Mouse (Mus musculus) inflammation-experienced regulatory T-cells, adult 6 months (primary cell): Measurements from ENCODE around the gene Nes. TPM values are rescaled to one million over a fixed set of nuclear protein-coding genes. Genes with fewer than 3 reads are reported as not detected.

Experiments used
- ATAC-seq: one replicate; pipeline ENCODE4 v1.8.0; 2017
- polyA plus RNA-seq, 3 experiments: library from polyadenylated mRNA; unstranded; fragments of 100-300 nt; shearing (Covaris generic); gene quantifications; one replicate each; pipeline ENCODE4 v1.2.1; 2017

The Nes gene
- polyA plus RNA-seq, 3 experiments from 2014 or later, result not detected

DNA sequence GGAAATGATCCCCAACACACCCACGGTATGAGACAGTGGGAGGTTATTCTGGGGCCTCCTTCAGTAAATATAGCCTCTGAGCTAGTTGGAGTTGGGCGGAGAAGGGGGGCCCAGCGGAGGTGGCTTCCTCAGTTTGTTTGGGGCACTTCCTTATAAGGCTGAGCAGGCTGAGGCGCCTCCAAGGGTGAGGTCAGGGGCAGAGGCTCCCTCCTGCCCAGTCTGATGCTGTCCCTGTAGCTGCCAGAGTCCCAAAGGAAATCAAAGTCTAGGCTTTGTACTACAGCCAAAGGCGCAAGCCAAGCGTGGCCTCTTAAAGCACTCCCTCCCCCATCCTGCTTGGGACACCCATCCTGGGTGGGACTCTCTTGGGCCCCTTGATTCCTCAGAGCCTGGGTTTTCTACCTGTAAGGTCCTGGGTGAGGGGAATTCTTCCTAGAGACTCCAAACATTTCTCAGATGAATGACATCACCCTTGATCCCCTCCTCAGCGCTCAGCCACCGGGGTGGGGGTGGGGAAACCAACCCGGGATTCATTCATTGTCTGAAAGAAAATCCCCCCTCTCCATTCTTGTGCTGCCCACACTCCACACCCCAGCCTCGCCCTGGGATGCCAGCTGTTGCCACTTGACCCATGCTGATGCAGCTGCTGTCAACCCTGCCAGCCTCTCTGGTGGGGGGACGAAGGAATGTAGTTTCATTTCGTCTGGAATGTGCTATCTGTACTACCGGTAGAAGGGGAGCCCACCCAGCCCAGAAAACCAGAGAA, 12.1 kb downstream of the Nes start:
- no peak for ATAC-seq

DNA sequence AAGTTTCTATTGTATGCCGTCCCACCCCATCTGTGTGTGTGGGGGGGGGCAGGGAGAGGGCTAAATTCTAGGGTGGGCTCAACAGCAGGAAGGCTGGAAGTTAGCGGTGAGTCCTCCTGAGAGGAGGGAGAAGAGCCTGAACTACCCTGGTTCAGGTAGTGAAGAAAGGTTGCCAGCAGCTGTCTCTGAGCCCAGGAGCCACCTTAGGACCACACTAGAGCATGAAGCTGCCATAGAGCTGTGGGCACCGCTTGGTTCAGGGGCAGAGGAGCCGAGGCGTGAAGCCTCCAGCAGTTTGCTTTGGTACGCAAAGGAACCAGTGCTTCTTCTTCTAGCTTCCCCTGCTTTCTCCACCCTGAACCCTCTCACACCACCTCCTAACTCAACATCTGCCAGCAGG, 12.7 kb downstream of the Nes start:
- no peak for ATAC-seq

DNA sequence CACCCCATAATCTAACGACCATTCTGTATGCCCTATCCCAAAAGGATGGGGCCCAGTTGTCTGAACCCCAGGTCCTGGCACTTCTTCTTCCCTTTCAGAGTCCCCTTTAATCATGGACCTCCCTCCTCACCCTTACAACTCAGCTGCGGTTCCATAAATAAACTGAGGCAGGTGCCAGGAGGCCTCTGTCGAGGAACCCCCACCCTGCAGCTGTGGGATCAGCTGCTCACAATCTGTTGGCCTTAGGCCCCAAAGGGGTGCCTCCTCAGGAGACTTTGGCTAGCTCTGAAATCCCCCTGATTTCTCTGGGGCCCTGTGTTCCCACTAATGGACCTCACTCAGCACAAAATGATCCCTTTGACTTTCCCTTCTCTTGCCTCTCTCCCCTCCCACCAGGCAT, 13.2 kb downstream of the Nes start:
- no peak for ATAC-seq

DNA sequence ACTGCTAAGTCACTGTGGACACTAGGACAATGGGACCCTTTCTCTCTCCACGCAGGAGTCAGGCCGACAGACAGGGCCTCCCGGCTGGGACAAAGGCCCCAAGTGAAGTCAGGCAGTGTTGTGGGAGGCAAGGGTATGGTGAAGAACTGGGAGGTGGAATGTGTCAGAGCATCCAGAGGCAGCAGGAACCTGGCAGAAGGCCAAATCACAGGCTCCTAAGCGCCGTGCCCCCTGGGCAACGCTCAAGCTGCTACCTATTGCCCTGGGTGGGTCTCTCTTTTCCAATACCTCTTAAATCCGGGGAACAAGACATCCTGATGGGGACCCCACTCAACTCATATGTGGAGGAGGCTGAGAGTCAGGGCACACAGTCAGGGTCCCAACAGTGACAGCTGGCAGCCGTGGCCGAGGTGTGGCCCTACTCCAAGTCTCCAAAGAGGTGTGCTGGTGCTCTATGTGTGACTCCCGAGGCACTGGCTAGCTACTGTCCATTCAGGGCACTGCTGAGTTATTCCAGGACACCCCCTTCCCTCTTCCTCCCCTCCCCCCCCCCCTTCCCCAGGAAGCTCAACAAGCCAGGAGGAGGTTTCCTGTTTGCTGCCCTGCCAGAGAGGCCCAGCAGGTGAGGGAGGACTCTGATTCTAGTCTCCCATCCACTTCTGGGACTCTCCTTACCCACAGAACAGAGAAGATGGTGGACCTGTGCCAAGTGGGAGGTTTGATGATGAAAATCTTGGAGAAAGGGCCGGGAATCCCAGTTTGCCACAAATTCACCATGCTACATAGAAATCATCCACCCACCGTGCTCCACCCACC, 14.8 kb downstream of the Nes start:
- ATAC-seq, result no peak

DNA sequence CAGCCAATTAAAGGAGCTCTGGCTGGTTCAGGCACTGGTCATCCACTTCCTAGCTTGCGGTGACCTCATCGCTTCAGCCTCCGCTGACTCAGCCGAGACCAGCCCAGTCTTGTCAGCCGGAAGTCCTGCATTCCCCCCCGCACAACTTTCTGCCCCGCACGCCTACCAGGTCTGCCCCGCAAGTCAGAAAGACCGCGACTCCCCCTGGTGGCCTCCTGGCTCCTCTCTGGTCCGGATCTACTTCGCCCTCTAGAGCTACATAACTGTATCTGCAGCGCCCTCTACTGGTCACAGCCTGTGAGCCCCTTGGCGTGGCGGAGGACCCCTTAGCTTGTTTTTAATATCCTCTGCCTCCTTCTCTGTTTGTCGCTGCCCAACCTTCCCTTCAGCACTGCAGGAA, 16.0 kb downstream of the Nes start:
- peak; percentile 86 for ATAC-seq

DNA sequence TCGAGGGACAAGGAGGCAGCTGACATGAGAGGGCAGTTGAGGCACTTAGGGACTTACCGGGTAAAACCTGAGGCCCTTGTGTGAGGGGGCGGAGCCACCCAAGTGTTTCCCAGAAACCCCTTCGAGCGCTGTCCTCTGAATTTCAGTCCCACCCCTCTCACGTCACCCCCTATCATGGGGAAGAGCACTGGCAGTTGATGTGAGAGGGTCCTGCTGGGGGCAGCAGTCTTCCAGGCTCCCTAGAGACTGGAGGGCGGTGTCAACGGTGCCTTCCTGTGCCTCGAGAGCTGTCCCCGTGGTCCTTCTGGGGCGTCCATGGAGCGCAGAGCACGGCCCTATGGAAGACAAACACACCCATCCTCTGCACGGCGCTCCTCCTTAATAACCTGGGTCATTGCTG, 16.8 kb downstream of the Nes start:
- peak; percentile 18 for ATAC-seq

DNA sequence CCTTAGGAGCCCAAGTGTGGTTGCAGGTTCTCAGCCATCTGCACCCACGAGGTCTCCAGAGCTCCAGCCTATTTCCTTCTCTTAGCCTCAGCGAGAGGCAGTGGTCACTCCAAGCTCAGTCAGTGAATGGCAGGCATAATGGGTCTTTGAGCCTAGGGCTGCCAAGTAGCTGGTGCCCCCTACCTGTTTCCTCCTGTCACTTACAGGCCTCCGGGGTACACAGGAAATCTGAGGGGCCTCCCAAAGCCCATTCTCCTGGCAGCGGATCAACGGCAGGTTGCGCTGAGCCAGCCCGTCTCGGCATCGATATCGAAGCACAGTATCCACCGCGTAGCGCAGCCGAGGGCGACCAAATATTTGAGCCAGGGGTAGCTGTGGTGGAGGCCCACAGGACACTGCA, 17.2 kb downstream of the Nes start:
- ATAC-seq, result no peak

DNA sequence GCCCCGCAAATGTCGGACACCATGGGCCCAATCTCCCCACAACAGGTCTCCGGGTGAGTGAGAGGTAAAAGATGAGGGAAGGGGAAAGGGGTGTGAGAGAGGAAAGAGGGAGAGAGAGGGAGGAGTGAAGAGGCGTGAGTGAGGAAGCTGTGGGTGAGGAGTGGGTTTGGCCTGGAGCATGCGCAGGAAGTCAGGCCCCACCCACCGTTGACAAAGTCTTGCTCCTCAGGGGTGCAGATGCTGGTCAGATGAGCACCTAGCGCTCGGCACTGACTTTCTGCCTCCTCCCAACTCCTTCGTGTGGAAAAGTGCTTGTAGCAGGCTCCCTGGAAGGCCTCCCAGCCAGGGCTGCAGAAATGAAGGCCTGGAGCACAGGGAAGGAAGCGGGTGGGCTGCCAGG, 19.1 kb downstream of the Nes start:
- ATAC-seq, result no peak

DNA sequence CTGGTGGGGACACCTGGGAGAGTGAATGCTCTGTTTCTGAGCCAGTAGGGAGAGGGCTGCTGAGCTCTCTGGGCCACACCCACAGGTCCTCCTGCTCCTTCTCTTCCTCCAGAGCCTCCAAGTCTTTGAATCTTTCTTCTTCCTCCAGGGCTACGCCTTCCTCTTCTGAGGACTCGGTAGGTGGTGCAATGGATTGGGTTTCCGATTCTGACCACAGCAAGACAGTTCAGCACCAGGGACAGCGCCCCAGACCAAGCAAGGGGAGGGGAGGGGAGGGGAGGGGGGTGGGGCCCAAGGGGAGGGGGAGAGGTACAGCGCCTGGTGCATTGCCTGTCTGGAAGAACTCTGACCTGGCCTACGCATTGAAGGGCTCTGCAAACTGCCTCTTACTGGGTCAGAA, 22.6 kb downstream of the Nes start:
- no peak for ATAC-seq

DNA sequence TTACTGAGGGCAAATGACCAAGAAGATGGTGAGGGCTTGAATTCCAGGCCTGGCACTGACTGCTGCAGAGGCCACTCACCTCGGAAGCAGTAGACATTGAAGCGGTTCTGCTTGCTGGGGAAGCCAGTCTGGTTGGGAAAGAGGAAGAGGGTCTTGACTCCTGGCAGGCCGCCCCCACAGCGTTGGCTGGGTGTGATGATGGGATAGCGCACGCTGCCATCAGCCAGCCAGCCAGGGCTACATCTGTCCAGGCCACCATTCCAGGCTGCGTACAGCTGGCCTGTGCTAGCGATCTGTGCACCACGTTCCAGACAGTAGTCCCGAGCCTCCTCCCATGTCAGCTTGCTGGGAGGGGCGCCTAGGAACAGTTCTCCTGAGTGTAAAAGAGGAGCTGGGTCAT, 24.5 kb downstream of the Nes start:
- no peak for ATAC-seq

DNA sequence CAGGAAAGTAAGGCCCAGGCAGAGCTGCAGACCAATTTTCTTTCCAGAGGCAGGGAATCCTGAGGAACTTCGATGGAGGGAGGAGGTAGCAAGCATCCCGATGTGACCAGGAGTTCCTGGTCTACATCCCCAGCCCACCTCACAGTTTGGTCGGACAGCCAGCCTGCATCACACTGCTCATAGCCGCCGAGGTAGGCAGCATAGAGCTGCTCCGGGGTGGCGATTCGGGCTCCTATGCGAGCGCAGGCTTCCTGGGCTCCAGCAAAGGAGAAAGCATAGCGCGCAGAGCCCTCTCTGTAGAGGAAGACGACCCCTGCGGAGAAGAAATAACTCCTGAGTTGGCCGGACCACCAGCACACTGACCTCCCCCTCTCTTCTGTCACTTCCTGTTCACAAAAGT, 25.5 kb downstream of the Nes start:
- ATAC-seq, result no peak

DNA sequence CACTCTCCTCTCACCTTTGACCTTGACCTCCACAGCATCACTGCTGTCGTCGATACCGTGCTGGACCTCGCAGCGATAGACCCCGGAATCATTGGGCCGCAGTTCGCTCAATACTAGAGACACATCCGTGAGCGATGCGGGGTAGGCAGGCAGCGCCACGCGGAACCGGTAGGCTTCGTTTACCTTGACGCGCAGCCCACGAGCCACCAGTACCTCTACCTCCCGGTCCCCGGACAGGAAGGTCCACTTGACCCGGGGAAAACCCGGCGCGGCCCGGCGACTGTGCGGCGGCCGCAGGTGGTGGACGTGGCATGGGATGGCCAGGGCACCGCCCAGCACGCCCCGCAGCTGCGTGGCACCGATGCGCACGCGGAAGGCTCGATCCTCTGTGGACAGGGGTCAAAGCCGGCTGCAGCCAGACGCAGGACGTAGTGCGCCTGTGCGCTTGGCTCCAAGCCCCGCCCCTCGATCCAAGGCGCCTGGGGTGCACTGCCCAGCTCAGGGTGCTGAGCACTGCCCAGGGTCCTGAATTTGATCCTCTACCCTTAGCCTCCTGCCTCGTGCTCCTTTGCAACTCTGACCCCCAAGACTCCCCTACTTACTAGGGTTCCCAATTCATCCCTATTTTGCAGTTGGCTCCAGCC, 26.2 kb downstream of the Nes start:
- no peak for ATAC-seq

DNA sequence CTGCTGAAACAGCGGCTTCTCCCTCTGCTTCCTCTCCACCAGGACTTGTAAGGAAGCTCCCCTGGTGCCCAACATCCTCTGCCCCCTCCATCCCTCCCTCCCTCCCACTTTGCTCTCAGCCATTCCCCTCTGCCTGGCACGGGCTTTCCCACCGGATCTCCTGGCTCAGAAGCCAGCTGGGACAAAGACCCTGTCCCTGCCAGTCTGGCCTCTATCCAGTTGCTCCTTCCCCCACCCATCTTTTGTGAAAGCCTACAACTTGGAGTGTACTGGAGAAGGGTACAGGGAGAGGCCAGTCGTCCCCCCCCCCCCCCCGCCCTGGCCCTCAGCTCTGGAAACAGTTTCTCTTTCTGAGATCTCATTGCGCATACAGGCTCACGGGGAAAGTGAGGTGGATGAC, 27.9 kb downstream of the Nes start:
- no peak for ATAC-seq

DNA sequence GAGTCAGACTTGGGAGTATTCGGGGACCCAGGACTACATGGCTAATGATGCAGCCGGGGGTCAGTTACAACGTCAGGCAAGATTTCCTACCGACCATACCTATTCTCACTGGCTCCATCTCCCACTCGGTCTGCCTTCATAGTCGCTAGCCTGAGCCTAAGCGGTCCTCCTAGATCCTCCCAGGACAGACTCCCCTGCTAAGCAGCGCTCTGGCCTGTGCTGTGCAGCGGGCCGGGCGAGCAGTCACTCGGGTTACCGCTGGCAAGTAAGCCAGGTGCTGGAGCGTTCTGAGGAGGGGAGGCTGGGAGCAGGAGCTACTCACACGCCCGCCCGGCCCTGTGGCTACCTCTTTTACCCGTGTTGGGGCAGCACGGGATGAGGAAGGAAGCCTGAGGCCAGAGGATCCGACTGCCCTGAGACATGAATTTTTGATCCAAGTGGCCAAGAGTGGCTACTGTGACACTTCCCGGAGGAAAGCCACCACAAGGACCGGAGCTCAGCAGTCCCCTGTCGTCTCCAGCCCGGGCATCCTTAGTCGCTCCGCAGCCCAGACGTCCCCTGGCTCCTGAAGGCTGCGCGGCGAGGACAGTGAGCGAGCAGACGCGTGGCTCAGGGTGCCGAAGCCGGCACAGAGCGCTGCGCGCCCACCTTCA, 28.5 kb downstream of the Nes start:
- no peak for ATAC-seq

DNA sequence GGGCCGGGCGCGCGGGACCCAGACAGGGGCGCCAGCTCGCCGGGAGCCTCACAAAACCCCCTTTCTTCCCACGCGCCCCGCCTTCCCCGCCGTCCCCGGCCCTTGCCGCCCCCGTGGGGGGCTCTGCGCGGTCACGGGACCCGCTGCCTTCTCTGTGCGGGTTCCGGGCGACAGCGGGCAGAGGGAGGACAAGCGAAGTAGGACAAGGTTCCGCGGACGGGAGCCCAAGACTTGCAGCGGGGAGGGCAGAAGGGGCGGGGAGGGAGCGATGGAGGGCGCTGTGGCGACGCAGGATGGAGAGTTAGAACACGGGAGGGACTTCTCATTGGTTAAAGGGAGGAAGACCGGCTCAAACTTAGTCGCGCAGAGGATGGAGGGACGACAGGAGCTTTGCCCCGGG, 29.3 kb downstream of the Nes start, which contains the start of gene Bcan:
Bcan (minus strand) TSS at position 50 of the 400 bp plus-strand sequence.
- no peak for ATAC-seq

DNA sequence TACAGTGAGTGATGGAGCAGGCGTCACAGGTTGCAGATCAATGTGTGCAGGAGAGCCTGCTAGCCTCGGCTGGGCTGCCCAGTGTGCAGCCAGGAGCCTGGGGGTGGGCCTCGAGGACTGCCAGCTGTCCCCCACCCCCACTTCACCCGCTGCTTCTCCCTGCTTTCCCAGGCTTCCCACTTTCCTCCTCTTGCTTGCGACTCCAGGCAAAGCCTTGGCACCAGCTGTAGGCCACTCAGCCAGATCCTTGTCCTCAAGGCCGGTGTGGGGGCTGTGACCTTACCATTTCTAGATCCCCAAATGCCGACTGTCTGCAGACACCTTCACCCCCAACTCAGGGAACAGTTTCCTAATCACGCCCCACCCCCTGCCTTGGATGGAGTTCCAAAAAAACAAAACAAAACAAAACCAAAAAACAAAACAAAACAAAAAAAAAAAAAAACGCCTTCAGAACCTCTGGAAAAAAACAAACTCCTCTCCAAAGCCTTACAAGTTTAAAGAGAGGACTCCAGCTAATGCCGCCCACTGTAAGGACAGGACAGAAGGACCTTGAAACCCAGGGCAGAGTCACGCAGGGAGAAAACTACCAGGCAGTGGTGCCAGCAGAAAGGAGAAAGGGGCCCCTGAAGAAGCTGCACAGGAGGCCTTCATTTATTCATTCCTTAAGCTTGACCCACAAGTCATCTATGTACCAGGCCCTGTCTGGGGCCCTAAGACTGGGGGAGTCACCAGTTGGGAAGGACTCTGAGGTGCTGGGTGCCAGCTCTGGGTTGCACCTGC, 30.1 kb downstream of the Nes start:
- no peak for ATAC-seq

DNA sequence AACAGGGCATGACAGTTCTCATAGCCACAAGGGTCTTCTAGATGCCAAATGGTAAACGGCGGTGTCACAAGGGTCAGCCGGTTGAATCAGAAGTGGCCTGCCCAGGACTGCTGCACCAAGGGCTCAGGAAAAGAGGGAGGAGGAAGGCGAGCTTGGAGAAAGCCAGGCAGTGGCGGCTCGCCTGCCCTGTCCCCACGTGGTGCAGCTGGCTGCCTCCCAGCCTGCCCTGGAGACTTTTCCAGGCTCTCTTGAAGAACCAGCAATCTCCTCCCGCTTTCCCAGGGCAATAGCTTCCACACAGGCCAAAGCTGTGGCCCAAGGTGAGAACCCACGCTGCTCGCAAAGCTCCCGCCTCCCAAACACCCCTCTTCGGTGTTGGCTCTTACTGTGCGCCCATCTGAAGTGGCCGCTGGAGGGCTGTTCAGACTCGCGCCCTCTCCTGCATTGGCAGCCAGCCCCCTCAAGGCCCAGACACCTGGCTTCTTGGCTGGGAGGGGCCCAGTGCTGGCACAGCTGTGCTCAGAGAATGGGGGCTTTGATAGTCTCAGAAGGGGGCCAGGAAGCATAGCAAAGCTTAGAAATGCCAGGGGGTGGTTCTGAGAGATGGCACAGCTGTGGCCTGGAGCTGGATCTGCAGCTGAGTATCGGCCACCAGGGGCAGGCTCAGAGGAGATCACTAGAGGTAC, 31.6 kb downstream of the Nes start:
- ATAC-seq, result no peak

DNA sequence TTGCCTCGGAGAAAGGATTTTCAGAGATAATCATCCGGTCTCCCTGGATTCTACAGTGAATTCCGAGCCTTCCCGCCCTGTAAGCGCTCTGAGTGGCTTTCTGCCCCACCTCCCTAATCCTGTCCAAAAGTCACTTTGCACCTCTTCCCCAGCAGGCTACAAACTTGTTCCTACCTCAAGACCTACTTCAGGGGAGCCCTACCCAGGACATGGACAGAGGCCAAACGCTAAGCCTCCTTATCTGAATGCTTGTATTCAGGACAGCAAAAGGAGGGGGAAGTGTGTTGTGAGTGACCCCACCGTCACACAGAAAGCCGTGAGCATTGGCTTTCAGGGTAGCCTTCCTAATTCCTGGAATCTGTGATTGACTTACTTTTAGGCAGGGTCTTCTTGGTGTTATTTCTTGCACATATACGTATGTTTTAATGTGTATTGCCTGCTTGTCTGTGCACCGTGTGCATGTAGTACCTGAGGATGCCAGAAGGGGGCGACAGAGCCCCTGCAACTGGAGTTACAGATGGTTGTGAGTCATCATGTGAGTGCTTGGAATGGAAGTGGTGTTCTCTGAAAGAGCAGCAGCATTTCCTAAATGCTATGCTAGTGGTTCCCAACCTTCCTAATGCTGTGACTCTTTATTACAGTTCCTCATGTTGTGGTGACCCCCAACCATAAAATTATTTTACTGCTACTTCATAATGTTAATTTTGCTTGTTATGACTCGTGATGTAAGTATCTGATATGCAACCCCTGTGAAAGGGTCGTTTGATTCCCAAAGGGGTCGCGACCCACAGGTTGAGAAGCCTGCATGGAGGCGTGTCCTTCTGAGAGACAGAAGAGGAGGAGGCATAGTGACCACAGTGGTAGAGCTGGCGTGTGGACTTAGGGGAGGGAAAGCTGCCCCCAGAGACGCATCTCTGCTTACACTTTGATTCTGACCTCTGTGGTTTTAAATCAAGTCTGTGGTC, 35.2 kb downstream of the Nes start:
- no peak for ATAC-seq

DNA sequence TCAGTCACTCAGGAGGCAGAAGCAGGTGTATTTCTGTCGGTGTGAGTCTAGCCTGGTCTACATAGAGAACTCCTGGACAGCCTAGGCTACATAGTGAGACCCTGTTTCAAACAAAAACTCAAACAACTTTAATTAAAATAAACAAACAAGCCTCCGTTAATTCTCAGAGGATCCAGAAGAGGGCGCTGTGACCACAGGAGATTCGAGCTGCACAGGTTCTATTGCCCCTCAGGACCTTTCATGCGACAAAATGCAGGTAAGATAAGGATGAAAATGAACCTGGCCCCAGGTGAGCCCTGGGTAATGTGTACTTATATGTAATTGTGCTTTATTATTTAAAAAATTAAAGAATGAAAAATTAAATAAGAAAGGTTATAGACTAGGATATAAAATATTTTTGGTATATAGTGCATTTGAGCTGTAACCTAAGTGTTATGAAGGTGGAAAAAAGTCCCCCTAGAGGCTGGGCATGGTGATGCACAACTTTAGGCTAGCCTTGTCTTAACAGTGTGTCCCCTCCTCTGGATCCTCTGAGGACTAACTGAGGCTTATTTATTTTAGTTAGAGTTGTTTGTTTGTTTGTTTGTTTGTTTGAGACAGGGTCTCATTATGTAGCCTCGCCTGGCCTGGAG, 39.9 kb downstream of the Nes start:
- ATAC-seq, result no peak
